Mouse (Mus musculus): Measurements from ENCODE around the gene Sema6d.

Sema6d gene

DNA sequence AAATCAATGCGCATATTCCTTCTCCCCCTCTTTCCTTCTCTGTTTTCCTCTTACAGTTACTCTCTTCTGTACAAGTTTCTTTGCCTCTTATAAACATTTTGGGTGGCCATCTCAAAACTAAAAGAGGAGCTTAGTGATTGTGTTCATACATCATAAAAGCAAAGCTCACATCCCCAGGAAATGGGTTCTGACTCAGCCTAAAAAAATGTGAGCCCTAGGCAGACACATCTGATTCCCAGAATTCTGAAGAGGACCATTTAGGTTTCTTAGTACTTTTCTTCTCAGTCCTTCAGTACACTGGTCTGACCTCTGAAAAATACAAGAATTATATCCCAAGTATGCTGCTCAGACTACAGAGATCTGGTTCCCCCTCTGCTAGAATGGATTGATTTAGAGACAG is 78.6 kb downstream of the Sema6d start:
- no peak for DNase-seq (ENCODE audit: extremely low read depth, low read depth, low spot score)

DNA sequence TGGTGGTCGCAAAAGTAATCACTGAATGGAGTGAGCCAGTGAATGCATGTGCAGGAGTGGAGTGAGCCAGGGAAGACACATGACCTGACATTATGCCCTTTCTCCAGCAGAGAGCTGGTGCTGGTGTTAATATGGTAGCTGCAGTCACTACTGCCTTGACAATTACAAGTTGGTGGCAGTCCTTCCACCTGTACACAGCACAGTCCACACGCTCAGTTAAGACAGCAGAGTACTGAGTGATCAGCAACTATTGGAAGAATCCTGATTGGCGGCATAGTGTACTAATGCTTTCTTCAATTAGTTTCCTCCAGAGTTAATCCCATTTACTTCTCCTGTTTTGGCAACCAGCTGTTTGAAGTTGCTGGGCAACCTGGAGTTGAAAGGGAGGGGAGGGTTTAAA is 81.9 kb downstream of the Sema6d start:
- no peak for DNase-seq (ENCODE audit: extremely low read depth, low read depth, low spot score)

DNA sequence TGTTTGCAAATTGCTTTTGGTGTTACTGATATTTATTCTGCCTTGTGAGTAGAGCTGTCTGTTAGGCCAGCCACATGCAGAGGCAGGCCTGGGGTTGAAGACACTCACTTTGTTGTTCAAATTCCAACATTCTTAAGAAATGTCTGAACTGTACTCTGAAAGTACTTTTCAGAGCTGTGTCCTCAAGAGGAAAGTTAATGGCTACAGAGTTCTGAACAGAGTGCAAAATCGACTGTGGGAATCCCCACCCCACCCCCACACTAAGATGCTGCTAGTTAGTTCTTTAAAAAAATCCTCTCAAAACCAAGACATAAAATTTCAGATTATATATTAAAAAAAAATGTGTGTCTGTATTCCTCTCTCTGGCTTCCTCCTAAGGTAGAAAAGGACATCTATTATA is 86.5 kb downstream of the Sema6d start:
- no peak for DNase-seq (ENCODE audit: extremely low read depth, low read depth, low spot score)

DNA sequence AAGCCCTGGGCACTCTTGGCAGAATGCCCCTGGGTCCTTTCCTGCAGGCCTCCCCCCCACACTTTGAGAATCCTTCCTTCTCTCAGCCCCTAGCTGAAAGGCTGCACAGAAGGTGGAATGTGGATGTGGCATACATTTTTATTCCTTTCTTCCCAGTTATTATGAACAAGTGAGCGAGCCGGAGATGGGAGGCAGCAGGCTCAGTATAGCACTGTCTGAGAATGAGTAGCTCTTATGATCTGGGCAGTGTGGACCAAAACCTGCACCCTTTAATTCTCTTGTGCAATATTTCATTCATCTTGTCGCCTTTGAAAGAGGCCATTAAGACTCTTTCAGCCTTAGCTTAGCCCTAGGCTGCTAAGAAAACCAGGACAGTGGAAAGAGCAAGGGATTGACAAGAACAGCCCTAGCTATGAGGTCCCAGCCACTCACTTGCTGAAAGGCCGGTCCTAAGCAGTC is 87.0 kb downstream of the Sema6d start:
- DNase-seq (ENCODE audit: extremely low read depth, low read depth, low spot score): no peak

DNA sequence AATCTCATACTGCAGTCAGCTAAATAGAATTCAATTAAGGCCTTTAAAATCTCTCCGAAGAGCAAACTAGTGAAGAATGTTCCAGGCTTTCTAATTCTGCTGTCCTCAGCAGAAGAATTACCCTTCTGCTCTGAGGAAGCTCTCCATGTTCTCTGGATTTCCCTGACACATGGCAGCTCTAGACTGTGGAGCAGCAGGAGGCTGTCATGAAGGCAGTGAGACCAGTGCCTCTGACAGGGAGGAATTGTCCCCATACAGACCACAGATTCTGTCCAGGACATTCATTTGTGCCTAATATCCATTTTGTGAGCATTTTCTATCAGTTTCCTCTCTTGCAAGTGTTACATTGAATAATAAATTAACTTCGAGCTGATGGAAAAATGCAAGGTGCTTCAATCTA is 99.5 kb downstream of the Sema6d start:
- DNase-seq (ENCODE audit: extremely low read depth, low read depth, low spot score): no peak

DNA sequence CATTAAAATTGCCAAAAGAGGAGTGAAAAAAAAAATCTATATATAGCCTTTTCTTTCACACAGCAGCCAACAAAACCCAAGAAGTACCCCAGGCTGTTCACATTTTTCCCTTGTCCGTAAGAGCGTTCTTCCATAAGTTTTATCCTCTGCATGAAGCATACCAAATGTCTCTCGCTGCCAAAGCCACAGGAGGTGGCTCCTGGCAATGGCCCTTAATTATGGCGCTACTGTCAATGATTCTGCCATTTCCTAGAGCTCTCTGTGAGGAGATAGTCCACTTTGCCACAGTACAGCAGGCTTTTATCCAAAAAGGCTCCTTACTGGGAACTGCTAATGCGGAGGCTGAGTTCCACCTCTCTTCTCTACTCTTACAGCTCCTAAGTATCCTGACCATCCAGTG is 104.3 kb downstream of the Sema6d start:
- no peak for DNase-seq (ENCODE audit: extremely low read depth, low read depth, low spot score)

DNA sequence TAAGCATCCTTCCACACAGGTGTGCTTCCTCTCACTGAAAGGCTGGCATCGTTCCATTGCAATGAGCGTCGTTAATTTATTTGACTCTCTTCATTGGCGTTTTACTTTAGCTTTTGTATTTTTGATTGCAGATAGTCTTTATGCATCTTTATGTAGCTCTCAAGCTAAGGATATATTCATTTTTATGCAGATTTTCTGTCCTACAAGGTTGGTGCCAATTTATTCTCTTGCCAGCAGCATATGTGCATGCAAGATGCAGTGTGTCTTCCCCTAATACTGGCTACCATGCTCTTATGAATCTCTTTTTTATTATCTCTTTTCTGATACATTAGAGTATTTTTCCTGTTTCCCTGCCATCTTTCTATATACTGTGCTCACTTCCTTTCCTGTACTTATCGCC is 111.7 kb downstream of the Sema6d start:
- DNase-seq (ENCODE audit: extremely low read depth, low read depth, low spot score): no peak

DNA sequence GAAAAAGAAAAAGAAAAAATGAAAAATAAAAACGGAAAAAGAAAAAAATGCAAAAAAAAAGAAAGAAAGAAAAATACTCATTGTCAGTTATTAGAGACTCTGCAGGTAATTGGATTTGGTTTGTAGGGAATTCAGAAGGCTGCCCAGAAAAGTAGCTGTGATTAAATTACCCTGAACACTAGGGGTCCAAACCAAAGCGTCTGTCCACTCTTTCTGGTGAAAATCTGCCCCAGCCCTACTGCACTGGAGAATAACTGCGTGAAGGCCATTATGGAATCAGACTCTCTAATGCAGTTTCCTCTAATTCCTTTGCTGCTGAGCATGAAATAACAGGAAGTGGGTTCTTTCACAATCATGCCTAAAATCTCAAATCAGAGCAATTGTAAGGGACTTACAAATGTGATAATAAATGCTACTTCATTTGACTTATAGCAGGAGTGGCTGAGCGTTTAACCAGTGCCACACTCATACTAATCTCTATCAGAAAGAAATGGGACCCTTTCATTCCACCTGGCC is 112.8 kb downstream of the Sema6d start:
- DNase-seq (ENCODE audit: extremely low read depth, low read depth, low spot score): no peak

DNA sequence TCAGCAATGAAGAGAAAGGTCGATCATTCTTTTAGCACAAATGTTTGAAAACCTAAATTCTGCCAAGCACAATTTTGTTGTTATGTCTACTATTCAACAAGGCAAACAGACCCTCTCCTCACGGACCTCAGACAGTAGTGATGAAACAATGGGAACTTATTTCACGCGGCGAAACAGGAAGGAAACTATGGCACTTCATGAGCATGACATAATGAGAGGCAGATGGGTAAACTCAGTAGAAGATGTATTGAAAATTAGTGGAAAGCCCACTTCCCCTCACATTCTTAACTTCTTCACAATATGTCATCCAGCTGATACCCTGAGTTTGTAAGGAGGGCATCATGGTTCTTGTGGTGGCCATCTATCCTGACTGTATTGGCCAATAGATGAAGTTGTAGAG is 116.0 kb downstream of the Sema6d start:
- DNase-seq (ENCODE audit: extremely low read depth, low read depth, low spot score): no peak

DNA sequence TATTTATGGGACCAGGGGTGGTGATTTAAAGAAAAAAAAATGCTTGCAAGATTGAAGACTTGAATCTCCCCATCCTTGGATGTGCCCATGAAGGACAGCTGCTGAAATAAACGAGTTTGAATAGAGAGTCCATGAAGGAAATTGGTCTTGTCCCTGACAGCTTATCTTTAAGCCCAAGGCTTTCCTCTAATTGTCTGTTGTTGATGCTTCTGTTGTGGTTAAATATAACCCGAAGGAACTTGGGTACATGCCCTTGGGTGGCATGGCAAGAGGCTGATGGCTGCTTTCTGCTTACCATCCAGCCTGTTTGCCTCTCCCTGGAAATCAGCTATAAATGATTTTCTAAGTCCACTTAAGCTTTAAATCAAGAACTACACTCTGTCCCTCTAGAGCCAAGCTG is 118.5 kb downstream of the Sema6d start:
- DNase-seq (ENCODE audit: extremely low read depth, low read depth, low spot score): no peak

DNA sequence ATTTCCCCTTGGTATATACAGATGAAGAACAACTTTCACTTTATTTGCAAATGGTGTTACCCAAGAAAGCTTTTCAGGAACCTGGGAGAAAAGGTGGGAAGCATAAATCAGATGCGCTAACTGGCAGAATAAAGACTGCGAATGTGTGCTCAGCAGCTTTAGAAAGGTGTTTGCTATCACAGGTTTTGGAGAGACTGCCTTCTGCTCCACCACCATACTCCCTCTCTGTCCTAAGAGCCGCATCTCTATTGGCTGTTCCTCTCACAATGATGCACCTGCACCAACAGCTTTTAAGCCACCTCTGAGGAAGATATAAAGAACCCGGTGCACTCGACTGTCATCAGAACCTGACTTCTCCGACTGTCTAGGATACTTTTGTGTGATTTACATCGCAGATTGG is 133.8 kb downstream of the Sema6d start:
- DNase-seq (ENCODE audit: extremely low read depth, low read depth, low spot score): no peak

DNA sequence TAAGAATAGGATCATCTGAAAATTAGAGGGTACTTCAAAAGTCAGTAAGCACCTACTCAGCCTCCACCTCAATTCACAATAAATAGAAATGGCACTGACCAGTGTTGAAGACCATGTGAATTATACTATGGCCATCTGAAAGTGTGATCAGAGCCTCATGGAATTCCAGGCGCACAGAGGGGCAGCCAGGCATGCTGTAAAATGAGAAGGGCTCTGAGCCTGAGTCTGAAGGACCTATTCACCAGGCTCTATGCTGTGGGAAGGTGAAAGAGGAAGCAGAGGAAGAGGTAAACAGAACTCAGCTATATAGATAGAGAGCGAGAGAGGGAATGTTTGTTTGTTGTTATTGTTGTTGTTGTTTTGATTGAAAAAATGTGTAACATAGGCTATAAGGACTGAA is 134.6 kb downstream of the Sema6d start:
- no peak for DNase-seq (ENCODE audit: extremely low read depth, low read depth, low spot score)

DNA sequence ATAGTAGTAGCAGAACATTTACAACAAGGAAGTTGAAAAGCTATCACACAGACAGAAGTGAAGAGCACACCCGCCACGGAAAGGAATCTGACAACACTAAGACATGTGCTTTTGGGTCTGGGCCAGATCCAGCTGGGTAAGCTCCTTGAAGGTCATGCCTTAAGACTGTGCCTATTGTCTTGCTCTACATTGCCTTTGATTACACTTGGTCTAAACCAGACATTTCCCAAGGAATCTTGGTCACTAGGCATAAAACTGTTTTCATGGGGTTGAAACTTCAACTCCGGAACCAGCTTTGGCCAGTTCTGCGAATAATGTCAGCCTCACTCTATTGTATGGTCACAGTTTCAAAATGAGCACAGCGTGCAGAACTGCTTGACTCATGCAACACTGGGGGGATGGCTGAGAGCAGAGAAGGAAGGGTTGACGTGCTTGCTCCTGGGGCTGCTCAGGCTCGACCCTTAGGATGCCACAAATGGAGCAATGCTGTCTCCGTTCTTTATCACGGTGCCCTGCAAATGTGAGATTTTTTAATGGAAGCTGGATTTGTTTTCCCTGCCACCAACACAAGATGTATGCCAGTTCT is 145.0 kb downstream of the Sema6d start:
- no peak for DNase-seq (ENCODE audit: extremely low read depth, low read depth, low spot score)

DNA sequence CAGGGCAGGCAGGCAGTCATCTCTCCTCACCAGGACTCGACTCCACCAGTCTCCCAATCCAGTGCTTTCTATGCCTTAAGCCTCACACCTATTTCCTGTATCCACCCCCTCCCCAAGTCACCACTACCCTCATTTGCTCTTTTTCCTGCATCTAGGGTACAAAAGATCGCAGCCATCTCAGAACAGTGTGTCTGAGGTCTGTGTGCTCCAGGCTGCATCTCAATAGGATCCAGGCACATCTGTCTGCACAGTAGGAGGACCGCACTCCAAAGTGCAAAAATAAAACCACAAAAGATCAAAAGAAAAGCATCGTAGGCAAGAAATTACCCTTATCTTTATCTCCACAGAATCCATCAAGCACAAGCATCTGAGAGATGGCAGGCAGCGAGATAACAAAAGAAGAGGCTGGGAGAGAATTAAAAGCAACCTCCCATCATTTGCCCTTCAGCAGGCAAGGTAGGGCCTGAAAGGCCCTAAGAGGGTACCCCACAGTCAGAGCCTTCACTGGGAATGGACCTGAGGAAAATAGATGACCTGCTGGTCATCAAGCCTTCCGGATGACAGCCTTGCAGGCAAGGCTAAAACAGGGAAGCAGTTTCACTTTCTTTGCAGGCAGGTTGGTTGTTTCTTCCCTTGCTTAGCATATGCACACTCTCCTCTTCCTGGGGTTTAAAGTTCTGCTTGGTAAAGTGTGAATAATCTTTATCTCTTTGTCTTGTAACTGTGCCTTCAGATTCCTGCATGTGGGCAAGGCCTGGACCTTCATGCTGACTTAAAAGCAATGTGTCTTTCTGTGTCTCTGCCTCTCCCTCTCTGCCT is 145.7 kb downstream of the Sema6d start:
- no peak for DNase-seq (ENCODE audit: extremely low read depth, low read depth, low spot score)

DNA sequence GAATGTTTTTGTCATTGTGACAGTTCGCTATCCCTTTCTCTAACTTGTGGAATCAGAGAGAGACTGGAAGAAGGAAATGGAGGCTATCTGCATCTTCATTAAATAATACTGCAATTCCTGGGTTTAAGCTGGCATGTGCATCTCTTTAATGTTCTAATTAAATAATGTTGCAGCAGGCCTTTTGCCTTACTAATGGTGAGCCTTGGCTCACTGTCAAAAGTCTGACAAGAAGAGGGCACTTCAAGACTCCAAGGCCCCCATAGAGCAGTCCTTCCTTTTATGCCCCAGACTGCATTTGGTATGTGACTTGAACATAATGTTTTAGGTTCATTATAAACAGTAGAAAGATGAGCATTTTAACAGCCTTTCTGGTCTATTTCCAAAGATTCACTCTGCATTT is 147.1 kb downstream of the Sema6d start:
- no peak for DNase-seq (ENCODE audit: extremely low read depth, low read depth, low spot score)

DNA sequence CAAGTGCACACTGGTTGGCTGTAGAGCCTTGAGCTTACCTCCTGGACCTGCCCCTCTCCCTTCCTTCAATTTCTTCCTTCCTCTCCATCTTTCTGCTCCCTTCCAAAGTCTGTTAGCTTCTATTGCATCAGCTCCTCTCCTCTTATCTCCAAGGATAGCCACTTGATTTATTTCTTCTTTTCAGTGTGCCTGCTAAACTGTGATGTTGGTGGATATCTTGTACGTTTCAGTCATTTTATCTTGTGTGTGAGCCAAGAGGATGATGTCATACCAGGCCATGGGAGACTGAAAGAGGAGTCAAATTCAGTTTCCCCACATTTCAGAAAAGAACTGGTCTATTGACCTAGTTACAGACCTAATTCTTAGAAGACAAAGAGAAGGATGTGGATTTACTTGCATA is 153.8 kb downstream of the Sema6d start:
- no peak for DNase-seq (ENCODE audit: extremely low read depth, low read depth, low spot score)

DNA sequence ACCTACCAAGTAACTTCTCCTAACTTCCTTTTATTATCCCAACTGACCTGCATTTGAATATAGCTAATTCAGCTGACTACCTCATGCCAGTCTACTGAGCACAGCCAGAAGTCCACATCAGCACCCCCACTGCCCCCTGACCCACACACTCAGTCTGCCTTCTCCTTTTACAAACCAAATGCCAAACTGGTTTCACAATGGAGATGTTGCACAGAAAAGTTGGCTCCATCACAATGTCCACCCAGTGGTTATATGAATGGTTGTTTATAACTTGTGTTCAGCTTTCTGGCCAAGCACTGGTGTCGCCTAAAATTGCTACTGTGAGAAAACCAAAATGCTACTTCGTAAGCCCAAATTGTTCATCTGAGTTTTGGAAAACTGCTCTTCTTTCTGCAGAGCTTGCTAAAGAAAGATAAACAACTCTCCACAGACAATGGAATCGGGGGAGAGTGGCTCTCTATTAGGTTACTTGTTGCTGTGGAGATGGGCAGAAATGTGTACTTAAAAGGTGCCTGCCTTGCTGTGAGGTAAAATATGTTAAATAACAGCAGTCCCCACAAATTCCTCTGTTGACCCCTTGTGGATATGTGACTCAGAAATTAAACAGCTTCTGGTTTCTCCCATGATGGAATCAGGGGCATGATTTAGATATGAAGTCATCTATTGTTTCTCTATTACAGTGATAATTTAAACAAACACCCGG is 154.9 kb downstream of the Sema6d start:
- no peak for DNase-seq (ENCODE audit: extremely low read depth, low read depth, low spot score)

DNA sequence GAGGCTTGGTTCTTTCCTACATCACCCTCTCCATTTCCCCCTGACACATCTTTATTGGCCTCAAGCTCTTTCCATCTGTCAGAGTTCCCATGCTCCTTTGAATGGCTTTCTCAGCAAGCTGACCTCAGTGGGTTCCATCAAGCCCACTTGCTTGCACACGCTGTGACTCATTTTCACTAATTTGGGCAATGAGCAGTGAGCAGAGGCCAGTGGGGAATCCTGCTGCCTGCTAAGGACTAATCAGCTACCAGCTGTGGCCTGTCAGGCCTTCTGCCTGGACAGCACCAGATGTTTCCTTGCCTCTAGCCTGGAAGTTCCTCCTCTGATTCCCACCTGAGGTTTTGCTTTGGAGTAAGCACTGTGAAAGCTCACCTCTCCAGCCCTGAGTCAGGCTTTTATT is 168.3 kb downstream of the Sema6d start:
- no peak for DNase-seq (ENCODE audit: extremely low read depth, low read depth, low spot score)

DNA sequence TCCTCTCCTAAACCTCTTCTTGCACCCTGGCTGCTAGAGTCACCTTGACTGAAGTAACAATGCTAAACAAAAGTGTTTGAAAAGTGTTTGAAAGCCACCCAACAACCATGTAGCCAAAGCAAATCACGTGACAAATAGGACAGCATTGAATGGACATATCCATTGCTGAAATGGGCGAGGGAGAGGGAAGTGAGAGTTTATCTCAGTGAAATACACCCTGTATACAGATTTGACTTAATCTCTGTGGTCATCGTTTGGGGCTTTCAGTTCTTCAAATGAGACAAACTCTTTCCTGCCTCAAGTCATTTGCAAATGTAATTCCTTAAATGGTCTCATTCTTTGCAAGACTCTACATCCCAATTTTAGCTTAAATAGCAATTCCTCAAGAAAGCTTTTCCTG is 174.5 kb downstream of the Sema6d start:
- no peak for DNase-seq (ENCODE audit: extremely low read depth, low read depth, low spot score)

DNA sequence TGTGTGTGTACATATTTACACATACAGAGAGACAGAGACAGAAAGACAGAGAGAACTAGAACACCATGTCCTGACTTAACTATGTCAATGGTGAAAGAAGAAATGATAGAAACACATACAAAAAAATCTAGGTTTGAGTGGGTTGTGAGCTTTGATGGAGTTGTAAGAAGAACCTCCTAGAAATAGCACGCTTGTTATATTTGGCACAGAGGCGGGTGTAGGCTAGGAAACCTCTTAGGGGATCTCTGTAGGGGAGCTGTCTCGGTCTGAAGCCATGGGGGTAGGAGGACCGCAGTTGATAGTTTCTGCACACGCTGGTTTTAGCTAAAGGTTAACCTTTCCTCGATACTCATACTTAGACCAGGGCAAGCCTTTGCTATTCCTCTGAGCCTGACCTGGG is 181.4 kb downstream of the Sema6d start:
- DNase-seq (ENCODE audit: extremely low read depth, low read depth, low spot score): no peak

DNA sequence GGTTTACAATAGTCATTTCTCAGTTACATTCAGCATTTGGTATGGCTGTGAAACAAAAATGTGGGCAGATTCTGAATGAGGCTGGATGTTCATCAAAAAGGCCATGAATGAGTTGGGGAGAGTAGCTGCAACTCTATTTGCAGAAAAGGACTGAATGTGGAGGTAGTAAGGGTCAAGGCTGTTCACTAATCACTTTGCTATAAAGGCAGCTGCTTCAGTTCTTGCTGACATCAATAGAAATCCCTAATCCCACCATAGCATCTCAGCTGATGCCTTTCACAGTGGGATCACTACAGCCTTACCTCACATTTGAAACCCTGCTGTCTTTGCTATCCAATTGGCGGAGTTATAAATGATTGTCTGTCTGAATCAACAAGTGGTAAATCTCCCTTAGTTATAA is 187.7 kb downstream of the Sema6d start:
- no peak for DNase-seq (ENCODE audit: extremely low read depth, low read depth, low spot score)

DNA sequence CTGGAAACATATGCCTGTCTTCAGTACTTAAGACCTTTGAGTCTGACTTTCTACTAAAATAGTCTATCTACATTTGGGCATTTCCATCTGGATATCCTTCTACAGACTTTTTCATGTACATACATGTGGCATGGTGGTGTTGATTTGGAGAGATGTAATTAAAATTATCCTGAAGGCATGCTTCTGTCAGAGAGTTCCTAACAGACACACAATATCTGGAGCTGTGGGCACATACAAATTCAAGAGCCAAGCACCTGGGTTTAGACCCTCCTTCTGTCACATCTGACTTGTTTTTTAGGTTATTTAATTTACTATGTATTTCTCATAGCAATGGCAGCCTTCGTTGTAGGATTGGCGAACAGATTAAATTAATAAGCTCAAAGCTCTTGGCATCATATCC is 195.3 kb downstream of the Sema6d start:
- DNase-seq (ENCODE audit: extremely low read depth, low read depth, low spot score): no peak

Data from fat pad, adult 2 months (tissue).